Mouse (Mus musculus) hindbrain, embryonic 14.5 days (tissue): ENCODE measurements around the gene Gpr82. TPM values are rescaled to one million over a fixed set of nuclear protein-coding genes. Genes with fewer than 3 reads are reported as not detected.

Experiments used
- microRNA-seq: library from miRNA; unstranded; fragments of <30 nt; microRNA quantifications from one replicate; pipeline ENCODE4, GENCODE M21; 2016
- polyA plus RNA-seq: library from polyadenylated mRNA; unstranded; fragments of >200 nt; fragmentation: Nextera tagmentation; extraction: Ambion mirVana; gene quantifications from 2 replicates; pipeline ENCODE4 v1.2.1, GENCODE M21; 2014

Gpr82 gene
- polyA plus RNA-seq, 1 experiment from 2014 or later, result 0.79 TPM

Small RNAs within 50 kb of the gene (microRNA-seq; reads per million reads assigned to microRNA genes)
- gene Gm25246, result not detected

Other genes with a start within 250 kb of the Gpr82 start
- gene Nyx, start 195.3 kb upstream of the Gpr82 start, polyA plus RNA-seq, result 0.09 and 0.10 TPM in 2 replicates
- gene Gpr34, start 29.3 kb upstream of the Gpr82 start, polyA plus RNA-seq, result 2.9 and 3.1 TPM in 2 replicates
- gene Cask, start 190.0 kb downstream of the Gpr82 start, polyA plus RNA-seq, result 58.7 and 61.7 TPM in 2 replicates